Mouse (Mus musculus) lung, postnatal 0 days (tissue): Measurements from ENCODE around the gene Cdc14a.

Experiments used
- CTCF ChIP-seq: IDR thresholded peaks from 2 replicates; pipeline ENCODE4 v1.5.1; 2016; ENCODE audit warnings: antibody characterized with exemption, mild to moderate bottlenecking
- EP300 ChIP-seq: IDR thresholded peaks from 2 replicates; pipeline ENCODE4 v1.6.1; 2016; ENCODE audit warnings: antibody characterized with exemption, mild to moderate bottlenecking, control low read depth

GRCm38 (mm10) chr3:116340950-116341624 lies 82.7 kb downstream of the Cdc14a start:
- TF ChIP-seq CTCF (peak; percentile 98), EP300 (no peak)
